Mouse (Mus musculus) MEL (cell line): ENCODE measurements at regions not wholly inside any gene's neighbourhood (a gene's known extent, or its start where the extent isn't known, plus 50 kb on each side); places are given as distances from the start of the nearest gene placed in this dataset.

ENCODE experiments used
- CTCF ChIP-seq, 3 experiments: IDR thresholded peaks in 2 of 3; conservative IDR thresholded peaks in 1 of 3; 2 replicates each; pipeline ENCODE4 v1.5.1; 2011 to 2012; ENCODE audit warnings: low read length in 3 of 3, low read depth in 2 of 3, mild to moderate bottlenecking in 2 of 3, improper control_type of control experiment in 1 of 3, inconsistent platforms in 1 of 3, mixed read lengths in 1 of 3, moderate library complexity in 1 of 3; ENCODE audit not compliant: control insufficient read depth in 1 of 3, insufficient read depth in 1 of 3, poor library complexity in 1 of 3, severe bottlenecking in 1 of 3
- ELF1 ChIP-seq: IDR thresholded peaks from 2 replicates; pipeline ENCODE4 v1.6.1; 2014; ENCODE audit warnings: low read depth, mild to moderate bottlenecking, inconsistent platforms, low read length, improper control_type of control experiment, moderate library complexity
- EP300 ChIP-seq, 2 experiments: IDR thresholded peaks; 2 replicates each; pipeline ENCODE4 v1.6.1; 2011; ENCODE audit warnings: improper control_type of control experiment in 2 of 2, low read length in 2 of 2, low read depth in 1 of 2, mild to moderate bottlenecking in 1 of 2
- GATA1 ChIP-seq: IDR thresholded peaks from 2 replicates; pipeline ENCODE4 v1.6.1; 2011; ENCODE audit warnings: low read depth, low read length, improper control_type of control experiment
- JUND ChIP-seq: IDR thresholded peaks from 2 replicates; pipeline ENCODE4 v1.6.1; 2011; ENCODE audit warnings: low read depth, mild to moderate bottlenecking, improper control_type of control experiment, low read length
- MAX ChIP-seq: IDR thresholded peaks from 2 replicates; pipeline ENCODE4 v1.6.1; 2011; ENCODE audit warnings: low read length, improper control_type of control experiment
- MAZ ChIP-seq: IDR thresholded peaks from 2 replicates; pipeline ENCODE4 v1.6.1; 2012; ENCODE audit warnings: low read depth, mild to moderate bottlenecking, inconsistent platforms, low read length, improper control_type of control experiment
- MYB ChIP-seq: IDR thresholded peaks from 2 replicates; pipeline ENCODE4 v1.6.1; 2011; ENCODE audit warnings: mild to moderate bottlenecking, low read depth, low read length, improper control_type of control experiment
- NRF1 ChIP-seq: IDR thresholded peaks from 2 replicates; pipeline ENCODE4 v1.6.1; 2014; ENCODE audit warnings: low read depth, mild to moderate bottlenecking, inconsistent platforms, low read length, improper control_type of control experiment, moderate library complexity; ENCODE audit not compliant: poor library complexity, insufficient read depth, severe bottlenecking
- POLR2A ChIP-seq, 2 experiments: IDR thresholded peaks; 2 replicates each; pipeline ENCODE4 v1.6.1; 2011 to 2012; ENCODE audit warnings: low read length in 2 of 2, mild to moderate bottlenecking in 2 of 2, control low read depth in 1 of 2, improper control_type of control experiment in 1 of 2, low read depth in 1 of 2, moderate library complexity in 1 of 2; ENCODE audit not compliant: control insufficient read depth in 1 of 2, insufficient read depth in 1 of 2, poor library complexity in 1 of 2
- UBTF ChIP-seq: IDR thresholded peaks from 2 replicates; pipeline ENCODE4 v1.6.1; 2012; ENCODE audit warnings: low read depth, mild to moderate bottlenecking, inconsistent platforms, low read length, improper control_type of control experiment, moderate library complexity, borderline replicate concordance; ENCODE audit not compliant: insufficient read depth
- ZC3H11A ChIP-seq: IDR thresholded peaks from 2 replicates; pipeline ENCODE4 v1.6.1; 2012; ENCODE audit warnings: low read depth, mild to moderate bottlenecking, inconsistent platforms, low read length, improper control_type of control experiment

DNA sequence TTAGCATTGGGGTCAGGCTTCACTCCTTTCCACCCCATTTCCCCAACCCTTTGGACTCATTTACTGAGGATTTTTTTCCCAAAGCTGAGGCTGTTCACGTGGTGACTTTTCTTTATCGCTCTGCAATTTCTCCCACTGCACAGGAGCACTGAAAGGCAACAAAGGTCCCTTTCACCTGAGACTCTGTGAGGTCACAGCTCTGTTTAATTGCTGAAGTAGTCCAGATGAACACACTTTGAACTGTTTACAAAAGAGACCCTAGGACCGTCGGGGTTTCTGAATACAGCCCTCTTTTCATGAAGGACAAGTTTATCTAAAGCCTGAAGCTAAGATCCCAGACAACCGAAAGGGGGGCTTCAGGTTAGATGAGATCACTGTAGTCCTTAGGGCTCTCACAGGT lies 293.6 kb downstream of the Stim2 start:
- no peak for TF ChIP-seq MAZ
- no peak for TF ChIP-seq UBTF
- no peak for TF ChIP-seq CTCF (IDR thresholded peaks at IDR 0.05 in 2 of 3, conservative IDR thresholded peaks at IDR 0.05 in 1 of 3; ENCODE audit: control insufficient read depth in 1 of 3, insufficient read depth in 1 of 3, low read depth in 2 of 3, low read length in 3 of 3, poor library complexity in 1 of 3, severe bottlenecking in 1 of 3)
- TF ChIP-seq JUND, result no peak
- TF ChIP-seq MAX, result no peak
- no peak for TF ChIP-seq EP300 (IDR thresholded peaks at IDR 0.05; ENCODE audit: low read depth in 1 of 2, low read length in 2 of 2)
- TF ChIP-seq GATA1, result no peak
- no peak for TF ChIP-seq ZC3H11A
- no peak for TF ChIP-seq ELF1
- TF ChIP-seq POLR2A (IDR thresholded peaks at IDR 0.05; ENCODE audit: control insufficient read depth in 1 of 2, insufficient read depth in 1 of 2, low read depth in 1 of 2, low read length in 2 of 2, poor library complexity in 1 of 2), result no peak
- no peak for TF ChIP-seq MYB
- no peak for TF ChIP-seq NRF1
